Mouse (Mus musculus) myocyte (in vitro differentiated cells): ENCODE results near the gene Bmp2k.

Experiments used
- CEBPB ChIP-seq: IDR thresholded peaks from 2 replicates; pipeline ENCODE4 v1.6.1; 2011; ENCODE audit warnings: mild to moderate bottlenecking, moderate library complexity; ENCODE audit not compliant: poor library complexity, insufficient read depth, severe bottlenecking
- E2F4 ChIP-seq: IDR thresholded peaks from one replicate; pipeline ENCODE4 v1.6.1; 2011; ENCODE audit warnings: mild to moderate bottlenecking, control low read depth, moderate library complexity; ENCODE audit not compliant: insufficient read depth
- MAX ChIP-seq: IDR thresholded peaks from one replicate; pipeline ENCODE4 v1.6.1; 2011; ENCODE audit warnings: low read depth, mild to moderate bottlenecking, control low read depth
- MYOD1 ChIP-seq, 3 experiments: IDR thresholded peaks; one replicate each; pipeline ENCODE4 v1.6.1; 2011; ENCODE audit warnings: control low read depth in 2 of 3, low read depth in 2 of 3, mild to moderate bottlenecking in 2 of 3, moderate library complexity in 1 of 3; ENCODE audit not compliant: insufficient read length in 2 of 3, control insufficient read depth in 1 of 3
- MYOG ChIP-seq, 3 experiments: IDR thresholded peaks; one replicate each; pipeline ENCODE4 v1.6.1; 2011; ENCODE audit warnings: control low read depth in 2 of 3, low read depth in 2 of 3, mild to moderate bottlenecking in 2 of 3; ENCODE audit not compliant: insufficient read length in 2 of 3, control insufficient read depth in 1 of 3, insufficient read depth in 1 of 3
- POLR2A ChIP-seq: IDR thresholded peaks from one replicate; pipeline ENCODE4 v1.6.1; 2011; ENCODE audit warnings: low read depth, mild to moderate bottlenecking, control low read depth, moderate library complexity; ENCODE audit not compliant: insufficient read length
- POLR2AphosphoS2 ChIP-seq: IDR thresholded peaks from one replicate; pipeline ENCODE4 v1.6.1; 2011; ENCODE audit warnings: low read depth, control low read depth; ENCODE audit not compliant: insufficient read length
- REST ChIP-seq: IDR thresholded peaks from one replicate; pipeline ENCODE4 v1.6.1; 2011; ENCODE audit warnings: mild to moderate bottlenecking, control low read depth, moderate library complexity; ENCODE audit not compliant: insufficient read depth, insufficient read length
- SRF ChIP-seq: IDR thresholded peaks from one replicate; pipeline ENCODE4 v1.6.1; 2011; ENCODE audit warnings: low read depth; ENCODE audit not compliant: control insufficient read depth, insufficient read length
- TCF12 ChIP-seq: IDR thresholded peaks from one replicate; pipeline ENCODE4 v1.6.1; 2011; ENCODE audit warnings: mild to moderate bottlenecking, control low read depth; ENCODE audit not compliant: poor library complexity, insufficient read depth, severe bottlenecking
- TCF3 ChIP-seq: IDR thresholded peaks from one replicate; pipeline ENCODE4 v1.6.1; 2011; ENCODE audit warnings: low read depth, control low read depth; ENCODE audit not compliant: insufficient read length
- USF1 ChIP-seq: IDR thresholded peaks from one replicate; pipeline ENCODE4 v1.6.1; 2011; ENCODE audit warnings: low read depth, mild to moderate bottlenecking, control low read depth, moderate library complexity

DNA sequence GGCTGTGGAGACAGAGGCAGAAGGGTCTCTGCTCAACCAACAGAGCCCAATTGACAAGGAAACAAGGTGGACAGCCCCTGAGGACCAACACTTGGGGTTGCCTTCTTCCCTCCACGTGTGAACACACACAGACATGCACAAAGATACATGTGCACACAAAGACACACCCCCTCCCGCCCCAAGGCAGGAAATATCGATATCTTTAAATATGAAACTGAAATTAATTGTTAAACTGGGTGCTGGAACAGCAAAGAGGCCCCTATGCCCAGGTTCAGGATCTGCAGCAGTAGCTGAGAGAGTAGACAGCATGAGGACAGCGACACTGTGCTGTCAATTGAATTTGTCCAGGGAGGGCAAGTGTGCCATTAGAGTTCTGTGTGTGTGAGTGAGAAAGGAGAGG is 68.3 kb downstream of the Bmp2k start:
- TF ChIP-seq POLR2A (no peak), POLR2AphosphoS2 (no peak), MYOG (IDR thresholded peaks at IDR 0.05; ENCODE audit: control insufficient read depth in 1 of 3, insufficient read depth in 1 of 3, insufficient read length in 2 of 3, low read depth in 2 of 3) (no peak), TCF3 (no peak), USF1 (no peak), TCF12 (no peak), CEBPB (no peak), SRF (no peak), MAX (no peak), MYOD1 (IDR thresholded peaks at IDR 0.05; ENCODE audit: control insufficient read depth in 1 of 3, insufficient read length in 2 of 3, low read depth in 2 of 3) (no peak), E2F4 (no peak), REST (no peak)
